Mouse (Mus musculus) kidney, adult 2 months (tissue): ENCODE measurements around the gene Rnf150. TPM values are rescaled to one million over a fixed set of nuclear protein-coding genes. Genes with fewer than 3 reads are reported as not detected.

ENCODE experiments used
- DNase-seq: peaks from one replicate; pipeline ENCODE4 v3.0.0; 2021
- H3K27ac ChIP-seq: fragments of 200-500 bp; 2 replicates; pipeline ENCODE4 v1.5.1; 2012; ENCODE audit warnings: low read depth, low read length, control low read depth, inconsistent platforms; ENCODE audit not compliant: insufficient read depth
- H3K27me3 ChIP-seq: fragments of 200-500 bp; replicated peaks from 2 replicates; pipeline ENCODE4 v1.6.1; 2012; ENCODE audit warnings: mild to moderate bottlenecking, moderate library complexity, low read length, inconsistent platforms; ENCODE audit not compliant: control insufficient read depth, insufficient read depth
- H3K36me3 ChIP-seq: fragments of 200-500 bp; 2 replicates; pipeline ENCODE4 v1.6.1; 2012; ENCODE audit warnings: mild to moderate bottlenecking, moderate library complexity, low read length, inconsistent platforms; ENCODE audit not compliant: control insufficient read depth, insufficient read depth
- H3K4me1 ChIP-seq: fragments of 200-500 bp; 2 replicates; pipeline ENCODE4 v1.6.1; 2011; ENCODE audit warnings: low read length; ENCODE audit not compliant: control insufficient read depth, insufficient read depth
- H3K4me3 ChIP-seq: fragments of 200-500 bp; 2 replicates; pipeline ENCODE4 v1.5.1; 2011; ENCODE audit warnings: mild to moderate bottlenecking, low read depth, low read length, control low read depth; ENCODE audit not compliant: insufficient read depth
- CTCF ChIP-seq: fragments of 200-500 bp; conservative IDR thresholded peaks from 2 replicates; pipeline ENCODE4 v1.5.1; 2011; ENCODE audit warnings: low read depth, mild to moderate bottlenecking, control low read depth, low read length, moderate library complexity, mixed read lengths; ENCODE audit not compliant: insufficient read depth, insufficient read length
- POLR2A ChIP-seq: fragments of 200-500 bp; IDR thresholded peaks from one replicate; pipeline ENCODE4 v1.6.1; 2011; ENCODE audit warnings: low read depth, low read length, control low read depth
- WGBS: fragments of 180-500 bp; shearing (Covaris S2); methylation state at CpG from one replicate; pipeline ENCODE4 v1.1.7; 2018; 5-methylcytosine and 5-hydroxymethylcytosine counted together
- polyA plus RNA-seq: library from polyadenylated mRNA; depleted of rRNA; stranded (reverse); fragments of >200 nt; gene quantifications from 2 replicates; pipeline ENCODE4 v1.2.3, GENCODE M21; 2012

Gene Rnf150
- polyA plus RNA-seq, 1 experiment, result 1.6 TPM

- TF ChIP-seq CTCF, result no peak
- no peak for TF ChIP-seq POLR2A
- Histone ChIP-seq H3K4me3 (no peak overlapping the region), H3K27me3 (no peaks in the 10 kb centered on the region), H3K4me1 (no peaks in the 10 kb centered on the region), H3K36me3 (no peaks in the 10 kb centered on the region), H3K27ac (no peak overlapping the region)
- DNase-seq, result no peak
- 82% methylated on average over 6 of the region's 6 CpGs for whole genome bisulfite sequencing
Measured at GRCm38 (mm10) chr8:83083452-83083851, 220.3 kb downstream of the Rnf150 start.

- Histone ChIP-seq H3K4me1 (no peaks in the 10 kb centered on the region), H3K27me3 (no peaks in the 10 kb centered on the region), H3K27ac (no peak overlapping the region), H3K4me3 (no peak overlapping the region), H3K36me3 (no peaks in the 10 kb centered on the region)
- no peak for DNase-seq
- 64% methylated on average over 3 of the region's 3 CpGs for WGBS
- TF ChIP-seq POLR2A (no peak), CTCF (no peak)
Measured at GRCm38 (mm10) chr8:83085581-83085980, 222.4 kb downstream of the Rnf150 start.

GRCm38 (mm10) chr8:83086625-83087024 lies 223.5 kb downstream of the Rnf150 start:
- Histone ChIP-seq H3K4me1 (no peaks in the 10 kb centered on the region), H3K4me3 (no peak overlapping the region), H3K36me3 (no peaks in the 10 kb centered on the region), H3K27ac (no peak overlapping the region), H3K27me3 (no peaks in the 10 kb centered on the region)
- peak; percentile 16 for DNase-seq
- WGBS, result 83% methylated on average over 8 of the region's 8 CpGs
- TF ChIP-seq POLR2A (no peak), CTCF (no peak)

- Histone ChIP-seq H3K36me3 (no peaks in the 10 kb centered on the region), H3K4me1 (no peaks in the 10 kb centered on the region), H3K27me3 (no peaks in the 10 kb centered on the region), H3K4me3 (no peak overlapping the region), H3K27ac (no peak overlapping the region)
- DNase-seq, result no peak
- TF ChIP-seq CTCF (no peak), POLR2A (no peak)
Measured at GRCm38 (mm10) chr8:83087604-83088003, 224.4 kb downstream of the Rnf150 start.

GRCm38 (mm10) chr8:83088156-83088555 lies 225.0 kb downstream of the Rnf150 start:
- Histone ChIP-seq H3K36me3 (no peaks in the 10 kb centered on the region), H3K27me3 (no peaks in the 10 kb centered on the region), H3K4me1 (no peaks in the 10 kb centered on the region), H3K27ac (no peak overlapping the region), H3K4me3 (no peak overlapping the region)
- no peak for DNase-seq
- 73% methylated on average over 6 of the region's 6 CpGs for WGBS
- TF ChIP-seq CTCF (no peak), POLR2A (no peak)

- Histone ChIP-seq H3K4me1 (no peaks in the 10 kb centered on the region), H3K27me3 (no peaks in the 10 kb centered on the region), H3K36me3 (no peaks in the 10 kb centered on the region), H3K27ac (no peak overlapping the region), H3K4me3 (no peak overlapping the region)
- WGBS, result 27% methylated on average over 10 of the region's 10 CpGs
- peak; percentile 83 for DNase-seq
- TF ChIP-seq CTCF, result peak; percentile 52
- no peak for TF ChIP-seq POLR2A
Measured at GRCm38 (mm10) chr8:83089336-83089986, 226.3 kb downstream of the Rnf150 start.

- 75% methylated on average over 4 of the region's 4 CpGs for WGBS
Measured at GRCm38 (mm10) chr8:83090446-83090845, 227.3 kb downstream of the Rnf150 start.

GRCm38 (mm10) chr8:83100041-83100440 lies 236.9 kb downstream of the Rnf150 start:
- H3K27ac ChIP-seq, result no peak overlapping the region
- peak; percentile 40 for DNase-seq
- 30% methylated on average over 1 of the region's 1 CpGs for WGBS

More at GRCm38 (mm10) chr8:83090446-83090845, 227.3 kb downstream of the Rnf150 start:
- Histone ChIP-seq H3K4me3 (no peak overlapping the region), H3K36me3 (no peaks in the 10 kb centered on the region), H3K4me1 (no peaks in the 10 kb centered on the region), H3K27me3 (no peaks in the 10 kb centered on the region), H3K27ac (no peak overlapping the region)
- TF ChIP-seq CTCF (no peak), POLR2A (no peak)
- DNase-seq, result no peak

More at GRCm38 (mm10) chr8:83100041-83100440, 236.9 kb downstream of the Rnf150 start:
- TF ChIP-seq CTCF, result no peak
- Histone ChIP-seq H3K27me3 (no peaks in the 10 kb centered on the region), H3K36me3 (no peaks in the 10 kb centered on the region), H3K4me3 (no peak overlapping the region), H3K4me1 (no peaks in the 10 kb centered on the region)
